Mouse (Mus musculus) embryonic fibroblast, embryonic 13.5 days (primary cell): Measurements from ENCODE around the gene Hs3st4. TPM values are rescaled to one million over a fixed set of nuclear protein-coding genes. Genes with fewer than 3 reads are reported as not detected.

Source experiments
- H3K27ac ChIP-seq: 2 replicates; pipeline ENCODE4 v1.5.1; 2012; ENCODE audit warnings: low read length, control low read depth, inconsistent platforms; ENCODE audit not compliant: insufficient read depth
- H3K4me1 ChIP-seq: 2 replicates; pipeline ENCODE4 v1.6.1; 2011; ENCODE audit warnings: low read length; ENCODE audit not compliant: control insufficient read depth, insufficient read depth
- H3K4me3 ChIP-seq: 2 replicates; pipeline ENCODE4 v1.5.1; 2011; ENCODE audit warnings: mild to moderate bottlenecking, control low read depth, low read length; ENCODE audit not compliant: insufficient read depth
- CTCF ChIP-seq: IDR thresholded peaks from 2 replicates; pipeline ENCODE4 v1.5.1; 2011; ENCODE audit warnings: mild to moderate bottlenecking, control low read depth, low read length, moderate library complexity, borderline replicate concordance; ENCODE audit not compliant: insufficient read depth
- POLR2A ChIP-seq: IDR thresholded peaks from 2 replicates; pipeline ENCODE4 v1.6.1; 2011; ENCODE audit warnings: low read depth, mild to moderate bottlenecking, control low read depth, low read length, moderate library complexity
- polyA plus RNA-seq: library from polyadenylated mRNA; stranded (reverse); fragments of >200 nt; gene quantifications from 2 replicates; pipeline ENCODE4 v1.2.4, GENCODE M21; 2011; ENCODE audit warnings: low read depth; ENCODE audit not compliant: missing spikeins, insufficient read length

Gene Hs3st4
- polyA plus RNA-seq, 1 experiment = 0.16 TPM

- no peaks in the 10 kb centered on the region for H3K4me1 ChIP-seq
- no peak overlapping the region for H3K27ac ChIP-seq
- TF ChIP-seq CTCF = no peak
- no peak for TF ChIP-seq POLR2A
- no peak overlapping the region for H3K4me3 ChIP-seq
Measured at GRCm38 (mm10) chr7:124372697-124373096, 390.0 kb downstream of the Hs3st4 start.

GRCm38 (mm10) chr7:124383489-124383888, 400.8 kb downstream of the Hs3st4 start:
- Histone ChIP-seq H3K27ac (no peak overlapping the region), H3K4me1 (no peaks in the 10 kb centered on the region), H3K4me3 (no peak overlapping the region)
- TF ChIP-seq CTCF (no peak), POLR2A (no peak)

GRCm38 (mm10) chr7:124399184-124399583, 416.5 kb downstream of the Hs3st4 start:
- Histone ChIP-seq H3K27ac (no peak overlapping the region), H3K4me1 (no peaks in the 10 kb centered on the region), H3K4me3 (no peak overlapping the region)
- TF ChIP-seq CTCF (no peak), POLR2A (no peak)

GRCm38 (mm10) chr7:124426951-124427350, 444.3 kb downstream of the Hs3st4 start:
- Histone ChIP-seq H3K27ac (no peak overlapping the region), H3K4me1 (no peaks in the 10 kb centered on the region; the same call in 1 of the 2 replicates), H3K4me3 (no peak overlapping the region)
- no peak for TF ChIP-seq CTCF
- TF ChIP-seq POLR2A = no peak
